Mouse (Mus musculus) liver, postnatal 0 days (tissue): ENCODE measurements around the gene Plekhg1.

Experiments
- CTCF ChIP-seq: sonication (generic); IDR thresholded peaks from 2 replicates; pipeline ENCODE4 v1.5.1; 2016; ENCODE audit warnings: antibody characterized with exemption, low read depth
- EP300 ChIP-seq: IDR thresholded peaks from 2 replicates; pipeline ENCODE4 v1.6.1; 2016; ENCODE audit warnings: antibody characterized with exemption, low read depth, mild to moderate bottlenecking

GRCm38 (mm10) chr10:3978792-3979488 is 238.8 kb downstream of the Plekhg1 start:
- no peak for TF ChIP-seq CTCF
- no peak for TF ChIP-seq EP300
